Mouse (Mus musculus) liver, embryonic 14.5 days (tissue): ENCODE measurements around the gene Arrdc5.

Source experiments
- CTCF ChIP-seq: IDR thresholded peaks from 2 replicates; pipeline ENCODE4 v1.5.1; 2016; ENCODE audit warnings: antibody characterized with exemption, low read depth, control low read depth
- EP300 ChIP-seq: IDR thresholded peaks from 2 replicates; pipeline ENCODE4 v1.6.1; 2016; ENCODE audit warnings: antibody characterized with exemption, low read depth

DNA sequence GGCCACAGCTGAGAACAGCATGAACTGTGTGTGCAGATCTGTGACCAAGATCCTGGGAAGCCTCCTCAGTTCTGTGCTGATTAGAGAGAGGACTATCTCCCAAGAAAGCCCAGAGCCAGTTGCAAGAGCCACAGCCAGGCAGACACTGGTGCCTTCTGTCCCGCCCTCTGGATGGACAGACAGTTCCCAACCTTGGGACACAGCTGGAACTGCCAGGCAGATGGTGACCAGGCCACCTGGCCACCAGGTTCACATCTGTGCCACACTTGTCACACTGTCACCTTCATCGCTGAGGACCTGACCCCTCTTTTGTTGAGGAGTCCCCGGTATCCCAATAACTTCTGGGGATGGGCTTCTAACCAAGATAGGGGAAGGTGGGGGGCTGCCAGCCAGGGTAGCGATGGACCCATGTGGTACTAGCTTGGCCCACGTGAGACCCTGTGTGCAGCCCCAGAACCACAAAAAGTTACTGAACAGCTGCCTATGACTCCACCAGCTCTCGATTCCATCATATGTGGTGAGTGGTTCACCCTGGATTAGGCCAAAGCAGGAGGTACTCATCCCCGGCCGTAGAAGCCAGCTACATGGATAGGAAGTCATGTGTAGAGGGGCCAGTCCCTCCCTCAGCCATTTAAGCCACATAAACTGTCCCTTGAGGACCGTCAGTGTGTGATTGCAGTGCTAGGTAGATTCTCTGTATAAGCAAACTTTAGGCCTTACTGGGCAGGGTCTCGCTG, 40.6 kb downstream of the Arrdc5 start:
- TF ChIP-seq CTCF: no peak
- no peak for TF ChIP-seq EP300
